Mouse (Mus musculus): Measurements from ENCODE around the gene Cpeb2.

Gene Cpeb2

GRCm38 (mm10) chr5:43232480-43233315, at the start of gene Cpeb2:
TSS of gene Cpeb2 (plus strand) at chr5:43233170.
- DNase-seq (ENCODE audit: low read depth, low spot score) = peak; percentile 97

DNA sequence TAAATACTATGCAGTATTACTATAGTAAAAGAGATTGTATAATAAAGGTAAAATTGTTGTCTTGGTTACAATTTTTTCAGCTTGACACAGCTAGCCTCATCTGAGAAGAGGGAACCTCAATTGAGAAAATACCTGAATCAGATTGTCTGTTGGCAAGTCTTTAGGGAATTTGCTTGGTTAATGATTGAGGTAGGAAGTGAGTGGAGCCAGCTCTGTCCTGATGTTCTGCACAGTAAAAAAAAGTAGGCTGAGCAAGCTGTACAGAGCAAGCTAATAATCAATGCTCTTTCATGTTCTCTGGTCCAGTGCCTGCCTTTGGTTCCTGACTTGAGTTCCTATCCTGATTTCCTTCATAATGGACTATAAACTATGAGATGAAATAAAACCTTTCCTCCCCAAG, 49.4 kb upstream of the Cpeb2 start:
- DNase-seq (ENCODE audit: low read depth, low spot score) = no peak

DNA sequence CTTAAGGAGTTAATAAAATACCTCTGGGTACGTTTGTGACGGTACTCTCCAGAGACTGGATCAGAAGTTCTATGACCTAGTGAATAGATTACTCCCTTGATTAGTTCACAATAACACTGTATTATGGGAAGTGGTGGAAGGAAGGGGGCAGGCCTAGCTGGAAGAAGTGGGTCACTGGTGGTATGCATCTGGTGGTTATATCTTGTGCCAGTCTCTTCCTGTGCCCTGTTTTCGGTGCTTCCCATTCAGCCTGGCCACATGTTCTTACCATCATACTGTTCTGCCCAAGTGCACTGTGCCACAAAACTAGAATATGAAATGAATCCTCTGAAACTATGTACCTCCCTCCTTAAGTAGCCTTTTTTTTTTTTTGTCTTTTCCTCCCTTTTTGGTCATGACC, 48.1 kb upstream of the Cpeb2 start:
- DNase-seq (ENCODE audit: low read depth, low spot score) = no peak

DNA sequence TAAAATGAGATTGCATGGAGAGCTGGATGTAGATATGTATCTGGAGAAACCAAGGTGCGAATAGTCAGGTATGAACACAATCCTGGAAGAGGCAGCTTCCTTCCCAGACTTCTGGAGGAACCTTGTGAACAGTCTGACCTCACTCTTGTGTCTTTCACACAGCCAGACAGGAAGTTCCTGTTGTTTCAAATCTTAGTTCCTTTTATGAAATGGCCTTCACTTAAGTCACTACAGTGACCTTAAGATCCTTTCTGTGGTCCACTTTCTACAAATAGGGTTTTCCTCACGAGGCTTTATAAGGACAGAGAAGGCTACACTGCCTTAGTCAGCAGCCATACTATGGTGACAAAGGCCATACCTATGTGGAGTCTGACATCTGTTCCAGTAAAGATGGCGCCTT, 47.5 kb upstream of the Cpeb2 start:
- no peak for DNase-seq (ENCODE audit: low read depth, low spot score)

DNA sequence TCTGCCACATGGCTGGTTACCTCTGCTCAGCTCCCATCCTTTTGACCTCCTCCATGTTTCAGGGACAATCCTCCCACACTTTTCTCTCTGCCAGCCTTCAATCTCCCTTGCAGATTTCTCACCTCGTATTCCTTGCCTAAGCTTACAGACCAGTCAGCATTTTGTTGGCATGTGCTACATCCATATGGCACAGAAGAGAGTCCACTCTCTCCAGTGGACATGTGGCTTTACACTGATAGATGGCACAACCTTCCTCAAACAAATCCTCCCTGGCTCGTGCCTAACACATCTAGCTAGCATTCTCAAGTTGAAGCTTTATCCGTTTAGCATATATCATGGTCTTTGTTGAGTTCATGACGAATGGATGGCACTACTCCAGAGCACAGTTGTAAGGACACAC, 32.3 kb upstream of the Cpeb2 start:
- no peak for DNase-seq (ENCODE audit: low read depth, low spot score)

GRCm38 (mm10) chr5:43206495-43207053, 26.4 kb upstream of the Cpeb2 start:
- DNase-seq (ENCODE audit: low read depth, low spot score) = no peak

DNA sequence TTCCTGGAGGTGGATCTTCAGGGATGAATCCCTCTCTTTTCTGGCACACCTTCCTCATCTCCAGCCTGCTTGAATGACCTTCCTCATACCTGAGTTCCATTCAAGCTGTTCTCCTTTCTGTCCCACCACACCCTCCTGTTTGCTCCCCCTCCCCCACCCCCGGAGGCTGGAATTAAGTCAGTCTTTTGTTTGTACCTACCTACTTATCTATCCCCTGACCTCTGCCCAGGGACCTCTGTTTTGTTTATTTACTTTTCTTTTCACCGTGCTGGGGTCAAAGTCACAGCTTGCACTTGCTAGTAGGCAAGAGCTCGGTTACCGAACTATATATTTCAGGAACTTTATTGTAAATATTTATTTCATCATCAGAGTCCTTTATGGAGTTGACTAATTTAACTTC, 15.5 kb upstream of the Cpeb2 start:
- no peak for DNase-seq (ENCODE audit: low read depth, low spot score)

GRCm38 (mm10) chr5:43217987-43218846, 14.8 kb upstream of the Cpeb2 start:
- no peak for DNase-seq (ENCODE audit: low read depth, low spot score)

DNA sequence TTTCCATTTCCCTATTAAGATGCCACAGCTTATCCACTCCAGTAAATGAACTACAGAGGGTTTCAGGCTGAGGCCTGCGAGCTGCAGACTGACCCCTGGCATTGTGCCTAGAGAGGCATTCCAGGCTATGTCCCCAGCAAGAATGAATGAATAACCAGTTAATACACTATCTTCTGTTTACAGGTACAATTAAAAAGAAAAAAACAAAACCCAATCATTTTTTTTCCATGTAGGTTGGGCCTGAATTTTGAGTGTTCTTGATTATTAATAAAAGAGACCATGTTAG, 14.2 kb upstream of the Cpeb2 start:
- no peak for DNase-seq (ENCODE audit: low read depth, low spot score)

DNA sequence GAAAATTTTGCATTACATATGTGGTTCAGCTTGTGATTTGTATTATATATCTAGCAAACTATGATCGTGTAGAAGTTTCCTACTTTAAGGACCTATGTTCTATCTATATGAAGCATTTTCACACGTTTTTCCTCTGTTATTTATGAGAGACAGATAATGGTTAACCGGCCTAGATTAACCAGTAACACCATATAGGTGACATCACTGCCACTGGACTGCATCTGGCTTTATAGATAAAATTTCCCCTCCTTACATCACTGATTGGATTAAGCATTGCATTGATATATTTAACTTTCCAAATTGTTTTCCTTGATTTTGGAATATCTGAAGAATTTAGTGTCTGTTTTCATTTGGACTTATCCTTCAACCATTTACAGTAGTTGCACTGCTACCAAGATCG, 9.6 kb upstream of the Cpeb2 start:
- DNase-seq (ENCODE audit: low read depth, low spot score) = no peak

- DNase-seq (ENCODE audit: low read depth, low spot score) = no peak
Observed at GRCm38 (mm10) chr5:43224245-43224644, 8.7 kb upstream of the Cpeb2 start.

- DNase-seq (ENCODE audit: low read depth, low spot score) = no peak
Observed at GRCm38 (mm10) chr5:43226160-43226559, 6.8 kb upstream of the Cpeb2 start.

- no peak for DNase-seq (ENCODE audit: low read depth, low spot score)
Observed at GRCm38 (mm10) chr5:43227607-43228006, 5.4 kb upstream of the Cpeb2 start.

DNA sequence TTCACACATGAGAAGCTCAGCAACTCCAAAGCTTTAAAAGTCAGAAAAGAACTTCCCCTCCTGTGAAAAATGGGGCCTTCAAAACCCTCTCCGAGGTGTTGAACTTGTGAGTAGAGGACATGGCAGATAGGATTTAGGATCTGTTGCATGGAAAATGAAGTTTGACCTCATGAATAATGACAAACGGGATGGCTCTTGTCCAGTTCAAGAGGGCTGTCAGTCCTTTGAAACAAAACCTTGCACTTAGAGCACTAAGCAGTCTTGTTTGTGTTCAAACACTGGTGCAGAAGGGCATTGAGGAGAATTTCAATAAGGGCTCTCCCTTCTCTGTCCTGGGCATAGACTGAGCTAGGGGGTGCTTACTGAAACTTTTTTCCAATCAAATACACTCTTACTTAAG, 1.9 kb upstream of the Cpeb2 start:
- DNase-seq (ENCODE audit: low read depth, low spot score) = no peak

- no peak for DNase-seq (ENCODE audit: low read depth, low spot score)
Observed at GRCm38 (mm10) chr5:43232149-43232479, 856 bp upstream of the Cpeb2 start.

GRCm38 (mm10) chr5:43233316-43234181, 579 bp downstream of the Cpeb2 start:
- DNase-seq (ENCODE audit: low read depth, low spot score) = peak; percentile 91

- peak; percentile 66 for DNase-seq (ENCODE audit: low read depth, low spot score)
Observed at GRCm38 (mm10) chr5:43234321-43235185, 1.6 kb downstream of the Cpeb2 start.

GRCm38 (mm10) chr5:43235186-43235785, 2.3 kb downstream of the Cpeb2 start:
- peak; percentile 85 for DNase-seq (ENCODE audit: low read depth, low spot score)

DNA sequence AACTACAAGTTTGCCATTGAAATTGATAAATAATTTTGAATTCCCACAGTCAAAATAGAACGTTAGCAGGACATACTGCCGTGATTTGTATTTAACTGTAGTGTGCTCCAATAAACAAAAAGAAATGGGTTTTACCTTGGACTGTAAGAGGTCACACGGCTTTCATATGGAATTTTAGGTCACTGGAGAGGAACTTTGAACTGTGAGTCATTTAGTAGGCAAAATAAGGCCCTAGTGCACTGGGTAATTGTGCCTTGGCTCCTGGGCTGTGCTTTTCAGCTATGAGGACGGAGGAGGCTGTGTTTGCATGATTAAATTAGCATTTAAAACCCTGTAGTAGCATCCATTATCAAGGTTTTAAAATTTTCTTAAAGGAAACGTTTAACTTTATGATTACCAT, 3.0 kb downstream of the Cpeb2 start:
- DNase-seq (ENCODE audit: low read depth, low spot score) = peak; percentile 65

GRCm38 (mm10) chr5:43236476-43236875, 3.5 kb downstream of the Cpeb2 start:
- DNase-seq (ENCODE audit: low read depth, low spot score) = no peak

All from A20 (cell line).